Mouse (Mus musculus): ENCODE data around the gene Dmac2.
A peak's percentile ranks its signal among the peaks of the same experiment; 100 is the strongest.
"Not testable (repeated sequence)": the region's sequence is repeated elsewhere in the genome, so short reads cannot be mapped to it uniquely, and the experiment has no call there.

Dmac2 gene

DNA sequence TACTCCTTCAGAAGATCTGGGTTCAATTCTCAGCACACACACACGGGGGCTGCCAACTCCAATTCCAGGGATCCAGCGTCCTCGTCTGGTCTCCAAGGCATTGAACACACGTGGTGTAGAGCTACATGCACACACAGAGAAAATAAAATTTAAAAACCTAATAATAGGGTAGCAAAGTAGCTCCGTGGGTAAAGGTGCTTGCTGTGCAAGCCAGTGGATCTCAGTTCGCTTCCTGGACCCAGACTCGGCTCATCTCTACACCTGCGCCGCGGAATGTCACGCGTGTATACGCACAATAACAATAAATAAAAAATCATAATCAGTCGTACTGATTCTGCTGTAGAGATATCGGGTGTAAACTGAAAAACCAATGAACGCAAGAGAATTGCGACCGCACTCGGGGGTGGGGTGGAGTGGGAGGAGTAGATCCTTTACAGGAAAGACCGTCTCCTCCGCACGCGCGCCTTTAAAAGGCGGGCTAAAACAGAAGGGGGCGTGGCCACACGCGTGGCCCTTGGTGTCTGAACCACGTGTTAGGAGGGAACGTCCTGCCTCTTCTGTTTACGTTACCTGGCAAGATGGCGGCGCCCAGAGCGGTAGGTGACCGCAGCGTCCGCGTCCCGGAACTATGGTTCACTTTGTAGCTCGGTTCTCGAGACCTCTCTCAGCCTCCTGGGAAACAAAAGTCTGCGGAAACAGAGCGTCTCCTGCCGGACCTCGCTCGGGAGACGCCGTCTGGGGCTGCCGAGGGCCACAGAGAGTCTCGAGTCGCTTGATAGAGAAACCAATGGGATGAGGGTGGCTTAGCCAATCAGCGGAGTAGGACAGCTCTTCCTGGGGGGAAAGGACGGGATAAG is at the start of gene Dmac2:
Gene Dmac2 (plus strand): TSS at position 550 of the 857 bp plus-strand sequence.
- peak; percentile 83 for DNase-seq (ENCODE audit: low spot score)

DNA sequence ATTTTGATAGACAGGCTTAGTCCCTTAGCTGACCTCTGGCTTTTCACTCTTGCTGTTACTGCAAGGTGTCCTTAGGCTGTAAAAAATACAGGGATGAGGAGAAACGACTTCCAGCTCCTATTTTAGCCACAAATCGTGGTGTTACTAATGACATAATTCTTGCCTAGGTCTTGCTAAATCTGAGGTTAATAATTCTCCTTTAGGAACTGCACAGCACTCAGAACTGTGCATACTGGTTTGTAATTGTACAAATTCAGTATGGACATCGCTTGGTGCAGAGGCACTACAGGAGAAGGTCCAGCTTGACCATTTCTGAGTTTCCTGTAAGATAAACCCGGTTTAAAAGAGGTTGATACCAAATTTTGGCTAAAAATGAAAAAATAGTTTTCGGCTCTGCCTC is 45.4 kb upstream of the Dmac2 start:
- not testable (repeated sequence) for DNase-seq (ENCODE audit: low spot score)

DNA sequence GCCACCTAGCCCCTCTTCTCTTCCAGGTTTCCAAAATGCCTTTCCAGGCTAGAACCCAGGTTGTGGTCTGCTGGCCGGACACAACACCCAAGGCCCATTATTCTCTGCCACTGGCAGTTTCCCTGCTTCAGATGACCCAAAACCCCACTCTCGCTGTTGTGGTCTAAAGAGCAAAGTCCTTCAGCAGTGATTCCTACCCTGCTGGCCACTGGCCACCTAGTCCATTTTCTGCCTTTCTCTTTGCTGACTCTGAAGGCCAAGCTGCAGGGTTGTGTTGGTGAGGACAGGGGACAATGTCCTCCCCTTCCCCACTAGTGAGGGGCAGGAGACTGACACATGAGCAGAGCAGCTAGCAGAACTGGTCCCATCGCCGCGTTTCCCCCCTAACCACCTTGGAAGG is 44.1 kb upstream of the Dmac2 start:
- DNase-seq (ENCODE audit: low spot score) = no peak

DNA sequence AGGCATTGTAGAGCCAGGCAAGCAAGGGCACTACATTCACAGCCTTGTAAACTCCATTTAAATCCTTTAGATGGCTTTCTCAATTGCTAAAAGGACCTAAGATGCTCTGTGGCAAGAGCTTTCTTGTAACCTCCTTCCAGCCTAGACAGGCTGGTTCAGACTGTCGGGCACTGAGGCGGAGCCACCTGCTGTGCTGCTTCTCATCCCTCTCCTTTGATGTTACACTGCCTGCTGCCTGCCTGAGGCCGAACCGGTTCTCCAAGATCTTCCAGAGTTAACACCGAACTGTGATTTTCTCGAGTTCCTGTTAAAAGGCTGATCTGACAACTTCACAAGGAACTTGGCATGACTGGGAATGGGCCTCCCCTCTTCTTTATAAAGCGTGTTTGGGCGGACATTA is 43.3 kb upstream of the Dmac2 start:
- DNase-seq (ENCODE audit: low spot score) = no peak

DNA sequence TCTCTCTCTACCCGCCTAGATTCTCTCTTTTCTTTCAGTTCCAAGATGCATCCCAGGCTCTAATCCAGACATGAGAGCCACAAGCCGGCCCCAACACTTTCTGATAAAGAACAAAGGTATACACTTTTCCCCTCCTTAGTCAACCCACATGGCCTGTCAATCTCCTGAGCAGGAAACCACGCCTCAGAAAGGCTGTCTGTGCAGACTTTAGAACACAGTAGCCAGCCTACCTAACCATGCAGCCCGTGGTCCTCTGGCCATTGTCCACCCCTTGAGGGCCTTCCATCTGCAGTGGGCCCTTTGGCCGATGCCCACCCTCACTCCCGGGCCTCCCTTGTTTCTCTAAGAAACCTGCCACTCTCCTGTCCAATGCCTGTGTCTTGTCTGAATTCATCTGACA is 42.9 kb upstream of the Dmac2 start:
- DNase-seq (ENCODE audit: low spot score) = not testable (repeated sequence)

DNA sequence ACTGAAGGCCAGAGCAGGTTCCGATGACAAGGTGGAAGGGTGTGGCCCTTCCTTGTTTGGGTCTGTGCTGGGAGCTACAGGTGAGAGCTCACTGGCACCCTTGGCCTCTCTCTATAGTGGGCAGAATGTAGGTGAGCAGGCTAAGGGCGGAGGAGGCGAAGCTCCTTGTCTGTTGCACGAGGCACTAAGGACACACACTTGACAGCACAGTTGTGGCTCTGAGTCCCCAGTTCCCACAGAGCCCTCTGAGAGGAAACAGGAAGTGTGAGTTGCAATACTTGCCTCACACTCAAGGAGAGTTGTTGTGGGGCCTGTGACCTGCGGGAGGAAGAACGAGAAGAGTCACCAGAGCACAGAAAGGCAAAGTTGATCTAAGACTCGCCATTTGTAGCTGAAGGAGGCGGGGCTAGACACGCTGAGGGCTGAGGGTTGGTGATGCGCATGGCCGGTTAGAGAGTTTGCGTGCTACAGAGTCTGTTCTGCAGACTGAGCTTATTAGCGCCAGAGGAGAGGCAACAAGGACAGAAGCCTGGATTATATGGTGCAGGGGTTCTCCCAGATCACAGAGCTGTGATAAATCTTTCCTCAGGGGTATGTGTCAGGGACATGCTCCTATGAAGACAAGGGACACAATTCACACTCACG is 42.3 kb upstream of the Dmac2 start:
- not testable (repeated sequence) for DNase-seq (ENCODE audit: low spot score)

DNA sequence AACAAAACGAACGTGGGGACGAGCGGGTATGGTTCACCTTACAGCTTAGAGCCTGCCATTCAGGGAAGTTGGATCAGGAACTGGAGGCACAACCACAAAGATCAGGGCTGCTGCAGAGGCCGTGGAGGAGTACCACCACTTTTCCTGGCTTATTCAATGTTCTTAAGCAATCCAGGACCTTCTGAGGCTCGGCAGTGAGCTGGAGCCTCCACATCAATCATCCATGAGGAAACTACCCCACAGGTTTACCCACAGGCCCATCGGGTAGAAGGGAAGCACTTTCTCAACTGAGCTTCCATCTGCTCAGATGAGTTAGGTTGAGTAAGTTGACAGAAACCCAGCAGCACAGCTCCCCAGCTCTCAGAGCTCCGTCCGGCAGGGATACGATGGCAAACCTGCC is 39.8 kb upstream of the Dmac2 start:
- DNase-seq (ENCODE audit: low spot score) = no peak

DNA sequence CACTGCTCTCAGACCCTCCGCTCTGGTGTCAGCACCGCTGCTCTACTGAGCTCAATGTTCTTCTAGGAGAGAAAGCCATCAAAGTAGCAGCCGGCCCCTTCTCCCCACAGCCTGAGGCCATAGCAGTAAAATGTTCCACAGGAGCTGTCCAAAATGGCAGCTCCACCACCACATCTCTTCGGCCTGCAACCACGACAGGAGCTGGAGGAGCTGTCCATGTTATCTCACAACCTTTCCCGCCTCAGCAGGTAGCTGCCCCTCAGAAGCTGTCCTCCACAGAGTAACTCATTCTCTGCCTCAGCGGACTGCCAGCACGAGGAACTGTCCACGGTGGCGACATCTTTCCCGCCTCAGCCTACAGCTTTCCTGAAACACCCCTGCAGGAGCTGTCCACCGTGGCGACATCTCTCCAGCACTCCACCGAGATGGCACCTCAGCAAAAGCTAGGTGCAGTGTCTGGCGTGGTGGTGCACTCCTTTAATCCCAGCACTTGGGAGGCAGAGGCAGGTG is 36.9 kb upstream of the Dmac2 start:
- no peak for DNase-seq (ENCODE audit: low spot score)

DNA sequence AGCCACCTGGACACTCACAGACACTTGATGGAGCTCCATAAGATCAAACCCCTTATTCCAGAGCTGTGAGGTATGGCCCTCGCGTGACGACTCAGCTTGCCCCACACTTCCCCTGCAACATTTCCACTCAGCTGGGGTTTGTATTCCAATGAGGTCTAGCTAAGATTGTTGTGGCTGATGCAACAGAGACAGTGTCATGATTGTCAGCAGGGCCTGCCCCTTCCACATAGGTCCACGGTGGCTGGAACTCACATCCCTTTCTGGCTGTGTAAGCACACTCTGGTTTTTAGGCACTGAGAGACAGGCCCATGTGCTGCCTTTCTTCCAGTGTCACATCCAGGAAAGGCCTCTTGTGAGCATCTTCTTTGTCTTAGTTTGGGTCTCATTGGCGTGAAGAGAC is 34.6 kb upstream of the Dmac2 start:
- no peak for DNase-seq (ENCODE audit: low spot score)

DNA sequence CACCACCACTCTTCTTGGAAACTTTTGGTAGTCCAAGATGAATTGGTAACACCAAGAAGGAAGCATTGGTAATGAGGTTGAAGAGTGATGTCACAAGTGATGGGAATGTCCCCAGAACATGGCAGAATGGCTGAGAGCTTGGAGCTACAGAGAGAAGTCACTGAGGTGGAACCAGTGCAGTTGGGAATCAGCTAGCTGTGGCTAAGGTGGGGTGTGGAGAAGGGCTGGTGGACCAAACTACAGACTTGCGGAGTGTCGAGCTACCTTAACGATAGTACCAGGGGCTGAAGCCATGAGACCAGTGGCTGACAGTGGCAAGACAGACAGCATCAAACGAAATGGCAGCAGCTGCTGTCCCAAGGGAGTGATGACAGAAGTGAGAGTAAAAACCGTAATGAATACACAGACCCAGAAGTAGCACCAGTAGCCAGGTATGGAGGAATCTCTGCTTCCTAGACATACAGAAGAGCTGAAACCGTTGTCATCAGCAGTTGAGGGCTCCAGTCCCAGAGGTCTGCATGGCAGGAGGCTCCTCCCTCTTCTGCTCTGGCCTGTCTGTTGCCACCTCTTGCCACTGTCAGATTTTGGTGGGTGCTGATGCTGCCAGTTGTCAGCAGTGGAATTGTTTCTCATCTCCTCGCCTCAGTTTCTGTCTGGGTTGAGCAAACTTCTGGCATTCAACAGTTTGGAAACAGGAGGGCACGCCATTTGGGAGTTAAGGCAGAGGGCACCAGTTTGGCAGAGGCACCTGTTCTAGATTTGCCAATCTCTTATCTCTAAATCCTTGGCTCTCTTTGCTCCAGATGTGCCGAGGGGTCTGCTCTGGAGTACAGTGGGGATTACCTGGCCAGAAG is 33.6 kb upstream of the Dmac2 start:
- no peak for DNase-seq (ENCODE audit: low spot score)

DNA sequence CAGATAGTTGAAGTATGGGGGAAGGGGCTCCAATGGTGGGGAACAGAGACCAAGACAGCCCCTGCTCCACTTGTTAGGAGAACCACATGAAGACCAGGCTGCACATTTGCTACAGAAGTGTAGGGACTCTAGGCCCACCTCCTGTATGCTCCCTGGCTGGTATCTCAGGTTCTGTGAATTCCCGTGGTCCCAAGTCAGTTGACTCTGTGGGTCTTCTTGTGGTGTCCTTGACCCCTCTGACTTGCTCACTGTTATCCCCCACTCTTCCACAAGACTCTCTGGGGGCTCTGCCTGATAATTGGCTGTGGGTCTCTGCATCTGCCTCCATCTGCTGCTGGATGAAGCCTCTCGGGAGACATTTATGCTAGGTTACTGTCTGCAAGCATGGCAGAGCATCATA is 28.0 kb upstream of the Dmac2 start:
- DNase-seq (ENCODE audit: low spot score) = no peak

DNA sequence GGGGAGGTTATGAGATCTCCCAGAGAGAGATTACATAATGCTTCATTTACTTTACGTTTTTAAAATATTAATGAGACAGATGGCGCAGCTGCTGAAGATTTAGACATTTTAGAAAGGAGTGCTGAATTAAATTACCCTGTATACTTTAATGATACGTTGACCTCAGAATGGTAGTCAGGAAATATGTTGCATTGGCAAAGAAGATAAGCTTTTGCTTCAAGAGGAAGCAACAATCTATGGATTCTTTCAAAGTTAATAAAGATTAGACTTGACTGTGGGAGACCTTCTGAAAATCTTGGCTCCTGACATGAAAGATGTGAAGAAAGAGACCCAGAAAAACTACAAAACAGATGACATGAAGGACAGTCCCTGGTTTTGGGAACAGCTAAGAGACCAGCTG is 25.4 kb upstream of the Dmac2 start:
- no peak for DNase-seq (ENCODE audit: low spot score)

DNA sequence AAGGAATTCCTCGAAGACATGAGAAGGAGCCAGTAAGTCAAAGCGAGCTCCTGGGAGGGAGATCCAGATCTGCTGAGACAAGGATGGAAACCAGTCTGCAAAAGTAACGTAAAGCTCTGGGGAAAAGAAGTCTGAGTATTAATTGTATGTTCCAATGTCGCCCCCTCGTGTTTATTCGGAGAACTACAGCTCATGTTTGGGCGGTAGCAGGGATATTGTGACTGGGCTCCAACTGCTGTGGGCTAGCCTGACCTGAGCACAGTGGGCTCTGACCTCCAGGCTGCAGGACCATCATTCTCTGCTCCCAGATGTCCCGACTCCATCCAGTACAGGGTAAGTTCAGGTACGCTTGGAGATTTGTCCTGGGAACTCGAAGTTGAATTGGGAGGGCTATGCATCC is 19.6 kb upstream of the Dmac2 start:
- DNase-seq (ENCODE audit: low spot score) = peak; percentile 68

DNA sequence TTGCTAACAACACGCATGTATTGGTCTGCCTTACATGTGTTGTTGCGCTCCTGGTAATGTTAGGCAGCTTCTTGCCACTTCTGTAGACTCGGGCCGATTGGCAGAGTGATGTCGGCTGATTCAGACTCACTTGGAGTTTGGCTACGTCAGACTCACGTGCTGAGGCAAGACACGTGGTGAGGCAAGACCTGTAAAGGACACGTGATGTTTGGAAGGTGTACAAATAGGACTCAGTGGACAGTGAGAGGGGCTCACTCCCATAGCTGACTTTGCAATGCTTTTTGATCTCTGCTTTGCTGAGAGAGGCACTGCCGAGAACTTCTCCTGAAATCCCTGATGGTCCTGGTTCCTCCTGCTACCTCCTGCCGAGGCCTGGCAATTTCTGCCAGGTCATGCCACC is 18.5 kb upstream of the Dmac2 start:
- no peak for DNase-seq (ENCODE audit: low spot score)

DNA sequence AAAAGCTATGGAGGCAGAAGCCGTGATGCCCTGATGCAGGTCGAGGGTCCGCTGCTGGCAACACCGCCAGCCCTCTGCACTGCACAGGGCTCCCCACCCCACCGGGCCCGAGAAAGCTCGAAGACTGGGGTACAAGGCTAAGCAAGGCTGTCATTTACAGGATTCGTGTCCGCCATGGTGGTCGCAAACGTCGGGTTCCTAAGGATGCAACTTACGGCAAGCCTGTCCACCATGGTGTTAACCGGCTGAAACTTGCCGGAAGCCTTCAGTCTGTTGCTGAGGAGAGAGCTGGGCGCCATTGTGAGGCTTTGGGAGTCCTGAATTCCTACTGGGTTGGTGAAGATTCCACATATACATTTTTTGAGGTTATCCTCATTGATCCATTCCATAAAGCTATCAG is 17.9 kb upstream of the Dmac2 start:
- DNase-seq (ENCODE audit: low spot score) = no peak

DNA sequence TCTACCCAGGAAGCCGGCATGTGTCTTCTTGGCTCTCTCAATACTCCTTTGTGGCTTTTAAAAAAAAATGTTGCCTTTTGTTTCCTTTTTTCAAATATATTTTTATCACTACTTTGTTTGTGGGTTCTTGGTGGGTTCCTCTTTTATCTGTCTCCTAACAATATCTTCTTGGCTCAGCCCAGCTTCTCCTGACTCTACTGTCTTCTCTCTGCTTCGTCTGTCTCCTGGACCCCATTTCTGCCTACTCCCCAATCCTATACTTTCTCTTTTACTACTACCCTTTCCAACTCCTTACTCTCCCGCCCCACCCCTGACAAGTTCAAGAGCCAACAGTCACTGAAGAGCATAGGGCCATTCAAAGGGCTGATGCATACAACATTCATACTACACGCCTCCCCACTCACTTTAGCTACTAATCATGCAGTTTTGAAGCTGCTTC is 12.6 kb upstream of the Dmac2 start:
- no peak for DNase-seq (ENCODE audit: low spot score)

DNA sequence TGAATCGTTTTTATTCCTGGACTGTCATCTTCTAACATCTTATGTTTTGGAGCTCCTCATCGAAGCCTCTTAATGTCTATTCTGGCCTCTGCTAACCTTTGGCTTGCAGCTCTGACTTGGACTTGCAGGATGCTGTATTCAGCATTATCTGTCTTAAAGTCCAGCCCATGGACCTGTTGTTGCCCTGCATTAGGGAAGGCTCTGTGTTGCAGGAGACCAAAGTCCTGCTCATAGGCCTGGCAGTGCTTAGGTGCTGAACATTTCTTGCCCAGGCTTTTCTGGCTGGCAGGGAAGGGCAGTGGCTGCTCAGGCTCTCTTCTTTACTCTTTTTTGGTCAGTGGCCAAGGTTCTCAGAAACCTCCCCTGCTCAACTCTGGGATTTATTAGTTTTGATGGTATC is 12.0 kb upstream of the Dmac2 start:
- no peak for DNase-seq (ENCODE audit: low spot score)

DNA sequence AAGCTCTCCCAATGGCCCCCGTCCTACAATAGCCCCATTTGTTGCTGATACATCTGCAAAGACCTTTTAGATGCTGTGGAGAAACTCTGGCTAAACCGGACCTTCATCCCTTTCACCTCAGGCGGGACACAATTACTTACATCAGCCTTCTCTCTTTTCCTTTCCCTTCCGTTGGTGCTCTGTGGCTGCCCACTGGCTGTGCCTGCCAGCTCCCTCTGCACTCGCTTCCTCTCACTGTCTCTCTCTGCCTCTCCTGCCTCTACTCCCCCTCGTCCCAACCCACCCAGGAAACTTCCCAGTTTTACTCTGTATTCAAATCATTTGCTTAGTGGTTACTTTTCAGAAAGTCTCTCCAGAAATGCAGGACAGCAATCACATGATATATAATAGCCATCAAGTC is 9.2 kb upstream of the Dmac2 start:
- DNase-seq (ENCODE audit: low spot score) = no peak

DNA sequence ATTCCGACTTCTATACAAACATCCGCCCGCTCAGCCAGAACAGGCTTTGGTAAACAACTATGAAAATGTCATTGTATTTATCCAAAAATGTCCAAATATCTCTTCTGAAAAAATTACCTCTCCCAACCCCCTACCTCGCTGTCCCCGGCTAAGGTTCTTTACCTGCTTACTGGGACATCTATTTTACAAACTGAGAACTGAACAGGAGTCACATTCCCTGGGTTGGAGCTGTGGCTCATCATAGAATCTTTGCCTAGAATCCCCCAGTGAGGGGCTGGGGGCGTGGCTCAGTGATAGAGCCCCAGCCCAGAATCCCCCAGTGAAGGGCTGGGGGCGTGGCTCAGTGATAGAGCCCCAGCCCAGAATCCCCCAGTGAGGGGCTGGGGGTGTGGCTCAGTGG is 7.7 kb upstream of the Dmac2 start:
- no peak for DNase-seq (ENCODE audit: low spot score)

DNA sequence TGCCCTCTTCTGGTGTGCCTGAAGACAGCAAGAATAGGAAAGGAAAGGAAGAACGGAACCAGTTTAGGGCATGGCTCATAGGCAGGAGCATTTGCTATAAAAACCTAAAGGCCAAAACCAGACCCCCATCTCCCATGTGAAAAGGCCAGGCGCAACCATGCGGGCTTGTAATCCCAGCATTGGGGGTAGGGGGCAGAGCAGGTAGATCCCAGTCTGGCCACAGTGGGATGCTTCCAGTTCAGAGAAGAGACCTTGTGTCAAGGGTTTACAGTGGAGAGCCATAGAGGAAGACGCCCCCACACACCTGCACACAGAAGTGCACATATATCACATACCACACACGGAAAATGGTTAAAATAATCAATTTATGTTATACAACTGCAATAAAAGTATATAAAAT is 5.1 kb upstream of the Dmac2 start:
- no peak for DNase-seq (ENCODE audit: low spot score)

DNA sequence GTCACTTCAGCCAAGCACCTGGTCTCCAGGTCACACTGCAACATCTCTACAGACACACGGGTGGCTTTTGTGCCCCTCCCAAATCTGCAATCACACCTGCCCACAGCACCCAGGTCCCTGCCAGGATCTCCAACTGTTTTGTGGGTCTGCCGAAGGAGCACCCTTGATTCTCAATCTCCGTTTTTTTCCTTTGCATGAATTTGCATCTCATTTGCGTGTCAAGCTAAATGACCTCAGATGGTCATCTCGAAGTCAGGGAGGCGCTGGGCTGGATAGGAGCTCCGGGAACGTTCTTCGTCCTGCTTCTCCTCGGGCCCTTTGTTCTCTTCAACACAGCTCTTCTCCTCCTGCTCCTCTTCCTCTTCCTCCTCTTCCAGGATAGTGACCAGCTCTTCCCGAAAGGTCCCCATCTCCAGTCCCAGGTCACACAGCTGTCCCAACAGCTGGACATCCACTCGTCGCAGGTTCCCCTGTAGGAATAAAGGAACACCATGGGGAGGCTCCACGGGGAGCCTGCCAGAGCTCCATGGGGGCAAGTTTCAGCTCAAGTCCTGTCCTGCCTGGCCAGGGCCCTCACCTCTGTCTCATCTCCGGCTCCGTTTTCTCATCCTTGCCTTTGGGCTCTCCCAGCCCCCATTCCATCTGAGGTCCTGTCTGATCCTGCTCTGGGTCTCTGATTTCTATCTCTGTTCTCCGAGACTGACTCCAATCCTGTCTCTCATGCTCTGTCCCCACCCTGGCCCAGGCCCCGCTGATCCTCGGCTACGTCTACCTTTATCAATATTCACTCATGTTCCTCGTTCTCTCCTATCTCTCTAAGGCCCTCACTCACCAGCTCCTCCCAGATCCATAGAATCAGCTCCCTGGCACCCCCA is 4.1 kb upstream of the Dmac2 start:
- no peak for DNase-seq (ENCODE audit: low spot score)

DNA sequence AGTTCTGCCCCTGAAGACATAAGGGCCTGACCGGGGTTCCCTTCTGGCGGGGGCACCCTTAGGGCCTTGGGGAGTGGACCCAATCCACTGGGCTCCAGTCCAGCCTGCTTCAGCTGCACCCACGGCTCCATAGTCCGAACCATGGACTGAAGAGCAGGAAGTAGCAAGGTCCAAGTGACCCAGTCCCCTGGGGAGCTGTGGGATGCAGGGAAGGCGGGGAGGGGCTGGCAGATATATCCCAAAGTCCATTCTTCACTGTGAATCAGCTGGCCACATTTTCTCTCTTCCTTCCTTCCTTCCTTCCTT is 3.6 kb upstream of the Dmac2 start, which contains the start of gene Erich4:
Gene Erich4 (minus strand): TSS at position 187 of the 306 bp plus-strand sequence.
- DNase-seq (ENCODE audit: low spot score) = no peak

Measured in ovary, postnatal 14 days (tissue).